Mouse (Mus musculus) gastrocnemius, postnatal 14 days (tissue): ENCODE data around the gene Cldn3. TPM values are rescaled to one million over a fixed set of nuclear protein-coding genes. Genes with fewer than 3 reads are reported as not detected.
"Not testable (repeated sequence)": the region's sequence is repeated elsewhere in the genome, so short reads cannot be mapped to it uniquely, and the experiment has no call there.

Experiments used
- DNase-seq: peaks from one replicate; pipeline ENCODE4 v3.0.0; 2021; ENCODE audit warnings: mixed read lengths
- intact Hi-C: fragments of 180-260 bp; cut with DNase I; formaldehyde crosslinking; loops from one replicate; pipeline ENCODE4 v1.15.1; 2025; ENCODE audit warnings: low total_unique reads
- total RNA-seq, 2 experiments: library from RNA; stranded (reverse); gene quantifications; 2 replicates each; pipeline ENCODE4 v1.2.3; 2021

The Cldn3 gene
- total RNA-seq, 2 experiments from 2014 or later: 0.27 TPM; not detected in 1

DNA sequence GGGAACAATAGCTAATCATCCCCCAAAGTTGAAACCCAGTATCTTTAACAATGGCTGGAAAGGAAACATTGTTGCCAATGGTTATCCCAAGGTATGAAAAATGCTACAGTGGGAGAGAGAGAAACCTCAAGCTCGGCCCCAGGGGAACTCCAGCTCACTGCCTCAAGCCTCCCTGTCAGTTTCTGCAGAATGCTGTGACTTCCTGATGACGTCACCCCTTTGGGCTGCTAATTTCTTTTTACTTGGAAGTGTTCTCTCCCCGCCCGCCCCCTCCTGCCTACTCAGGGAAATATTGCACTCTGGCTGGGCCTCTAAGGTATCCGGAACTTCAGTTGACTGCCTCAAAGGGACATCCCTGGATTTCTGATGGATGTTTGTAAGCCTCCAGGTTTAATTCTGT, 22.5 kb upstream of the Cldn3 start:
- peak; percentile 31 for DNase-seq

GRCm38 (mm10) chr5:134964655-134965054, 21.4 kb upstream of the Cldn3 start:
- intact Hi-C loops: loop anchor here (5.0 kb wide), 2 partner anchors 37 to 57 kb away; partner anchors contain the start of gene Tmem270
- DNase-seq: not testable (repeated sequence)

More for the DNA sequence above, 22.5 kb upstream of the Cldn3 start:
- intact Hi-C loops: loop anchor here (5.0 kb wide), 2 partner anchors 36 to 56 kb away; partner anchors contain the start of gene Tmem270

DNA sequence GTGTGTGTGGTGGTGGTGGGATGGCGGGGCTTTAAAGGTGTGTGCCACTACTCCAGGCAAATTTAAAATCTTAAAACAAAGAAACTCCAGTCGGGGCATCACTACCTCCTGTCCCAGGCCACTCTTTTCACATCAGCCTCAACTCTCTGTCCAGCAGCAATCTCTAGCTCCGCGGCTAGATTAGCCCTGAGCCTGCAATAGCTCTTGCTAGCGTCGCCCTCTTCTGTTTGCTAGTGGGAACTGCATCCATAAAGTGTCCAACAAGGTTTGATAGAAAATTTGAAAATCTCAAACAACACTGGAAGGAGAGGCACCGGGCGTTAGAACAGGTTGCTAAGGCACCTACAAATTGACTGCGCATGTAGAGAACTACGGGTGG, 20.6 kb upstream of the Cldn3 start:
- intact Hi-C loops: no loop called here
- DNase-seq: peak; percentile 68

DNA sequence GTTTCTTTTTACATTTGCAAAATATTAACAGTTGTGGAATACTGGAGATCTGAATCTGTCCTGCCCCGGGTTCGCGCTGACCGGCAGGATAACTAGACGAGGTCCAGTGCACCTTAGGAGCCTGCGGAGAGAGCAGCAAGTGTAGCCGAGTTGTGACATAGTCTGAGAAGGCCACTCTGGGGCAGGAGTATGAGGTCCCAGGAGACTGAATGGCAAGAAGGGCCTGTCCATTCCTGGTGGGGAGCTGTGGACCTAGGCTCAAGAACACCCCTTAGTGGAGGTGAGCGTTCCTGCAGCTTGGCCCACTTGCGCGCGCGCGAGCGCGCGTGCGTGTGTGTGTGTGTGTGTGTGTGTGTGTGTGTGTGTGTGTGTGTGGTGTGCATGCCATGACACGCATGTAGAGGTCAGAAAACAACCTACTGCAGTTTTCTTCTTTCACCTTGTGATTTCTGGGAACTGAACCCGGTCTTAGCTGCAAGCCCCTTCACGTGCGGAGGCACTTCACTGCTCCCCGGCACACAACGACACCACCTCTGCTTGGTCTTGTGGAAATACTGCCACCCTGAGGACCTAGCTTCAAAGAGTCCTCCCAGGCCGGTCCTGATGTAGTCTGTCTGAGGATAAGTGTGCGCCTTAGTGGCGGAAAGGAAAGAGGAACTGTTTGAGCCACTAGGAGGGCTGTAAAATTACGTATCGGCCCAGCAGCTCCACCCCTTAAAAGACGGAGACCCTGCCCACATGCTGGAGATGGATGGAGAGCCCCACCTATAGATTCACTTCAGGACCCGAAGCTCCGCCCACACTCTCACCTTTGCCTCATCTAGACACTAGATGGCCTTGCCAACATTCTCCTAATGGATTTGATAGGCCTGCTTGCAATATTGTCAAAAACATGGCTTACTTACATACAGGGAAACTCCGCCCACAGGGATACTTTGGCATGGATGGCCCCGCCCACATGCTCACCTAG, 19.9 kb upstream of the Cldn3 start:
- peak; percentile 35 for DNase-seq
- intact Hi-C loops: no loop called here

DNA sequence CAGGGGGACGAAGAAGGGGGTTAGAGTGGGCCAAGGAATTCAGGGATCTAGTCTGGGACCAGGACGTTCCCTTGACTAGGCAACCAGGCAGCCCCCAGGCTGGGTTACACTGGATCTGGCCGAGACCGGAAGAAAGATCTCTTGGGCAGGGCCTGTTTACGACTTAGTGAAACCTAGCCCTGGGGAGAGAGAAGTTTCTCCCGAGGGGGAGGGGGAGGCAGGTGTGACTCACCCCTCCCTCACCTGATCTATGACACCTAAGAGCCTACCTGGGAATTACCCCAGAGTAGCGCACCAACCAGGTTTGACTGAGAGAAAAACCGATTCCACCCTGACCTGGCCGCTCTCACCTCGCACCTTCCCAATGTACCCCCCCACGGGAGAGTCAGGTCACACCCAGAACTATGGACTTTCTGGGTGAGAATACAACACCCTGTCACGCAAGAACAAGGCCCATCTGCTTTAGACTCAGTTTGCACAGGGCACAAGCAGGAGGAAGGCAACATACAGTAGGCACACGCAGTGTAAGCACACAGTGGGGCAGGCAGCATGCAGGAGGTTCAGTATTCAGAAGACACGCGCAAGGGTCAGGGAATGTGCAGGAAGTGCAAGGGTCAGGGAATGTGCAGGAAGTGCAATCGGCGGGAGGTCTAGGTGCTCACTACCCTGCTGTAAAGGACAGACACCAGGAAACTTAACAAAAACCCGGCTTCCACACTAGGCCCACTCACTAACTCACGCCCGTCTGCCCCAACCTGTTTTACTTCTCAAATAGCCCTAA, 18.7 kb upstream of the Cldn3 start:
- no peak for DNase-seq
- intact Hi-C loops: no loop called here

DNA sequence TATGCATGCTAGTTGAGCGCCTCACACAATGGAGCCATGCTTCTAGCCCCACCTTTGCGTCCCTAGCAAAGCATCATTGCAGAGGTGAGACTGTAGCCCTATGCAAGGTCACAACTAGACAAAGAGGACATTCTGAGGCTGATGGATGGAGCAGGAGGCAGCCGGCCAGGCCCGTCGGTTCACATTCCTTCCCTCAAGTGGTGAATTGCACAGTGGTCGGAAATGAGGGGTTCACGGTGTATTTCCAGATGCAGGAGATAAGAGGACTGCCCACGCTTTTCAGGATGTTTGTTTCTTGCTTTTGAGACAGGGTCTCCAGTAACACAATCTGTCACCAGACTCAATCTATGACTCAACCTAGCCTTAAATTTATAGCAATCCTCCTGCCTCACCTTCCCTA, 15.3 kb upstream of the Cldn3 start:
- no peak for DNase-seq
- intact Hi-C loops: loop anchor here (10.0 kb wide), 1 partner anchor 256 kb away; no protein-coding TSS in a partner anchor

GRCm38 (mm10) chr5:134973081-134973480, 12.9 kb upstream of the Cldn3 start:
- no peak for DNase-seq
- intact Hi-C loops: loop anchor here (10.0 kb wide), 1 partner anchor 258 kb away; no protein-coding TSS in a partner anchor

DNA sequence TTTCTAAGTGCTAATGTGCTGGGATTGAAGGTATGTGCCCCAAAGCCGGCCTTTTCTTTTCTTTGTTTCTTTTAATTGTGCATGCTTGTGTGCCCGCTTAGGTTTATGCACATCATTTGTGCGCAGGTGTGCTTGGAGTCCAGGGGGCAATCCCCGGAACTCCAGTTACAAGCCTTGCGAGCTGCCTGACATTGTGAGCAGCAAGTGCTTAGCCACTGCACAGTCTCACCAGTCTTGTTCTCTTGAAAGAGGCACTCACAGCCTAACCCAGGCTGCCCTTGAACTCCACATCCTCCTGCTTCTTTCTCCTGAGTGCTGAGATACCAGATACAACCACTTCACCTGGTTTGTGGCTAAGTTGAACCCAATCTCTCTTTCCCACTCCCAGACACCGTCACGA, 12.5 kb upstream of the Cldn3 start:
- DNase-seq: no peak
- intact Hi-C loops: loop anchor here (10.0 kb wide), 1 partner anchor 259 kb away; no protein-coding TSS in a partner anchor

DNA sequence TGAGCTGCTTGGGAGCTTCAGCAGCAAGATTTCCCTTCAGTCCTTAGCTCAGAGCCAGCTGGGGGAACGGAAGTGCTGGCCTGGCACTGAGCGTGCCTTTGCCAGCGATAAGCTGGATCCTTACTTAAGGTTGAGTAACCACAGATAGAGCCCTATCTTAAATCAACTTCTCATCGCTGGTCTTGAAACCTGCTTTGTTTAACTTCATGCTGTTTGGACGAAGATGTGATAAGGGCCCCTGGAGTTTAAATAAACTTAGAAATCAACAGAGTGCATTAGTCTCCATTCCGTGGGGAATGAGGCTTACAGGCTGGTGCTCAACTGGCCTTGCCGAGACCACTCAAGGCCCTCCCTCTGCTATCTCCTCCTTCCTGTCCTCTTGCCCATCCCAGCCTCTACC, 11.7 kb upstream of the Cldn3 start:
- intact Hi-C loops: loop anchor here (10.0 kb wide), 1 partner anchor 259 kb away; no protein-coding TSS in a partner anchor
- DNase-seq: no peak

GRCm38 (mm10) chr5:134974921-134975320, 11.1 kb upstream of the Cldn3 start:
- no peak for DNase-seq
- intact Hi-C loops: loop anchor here (10.0 kb wide), 1 partner anchor 260 kb away; no protein-coding TSS in a partner anchor

DNA sequence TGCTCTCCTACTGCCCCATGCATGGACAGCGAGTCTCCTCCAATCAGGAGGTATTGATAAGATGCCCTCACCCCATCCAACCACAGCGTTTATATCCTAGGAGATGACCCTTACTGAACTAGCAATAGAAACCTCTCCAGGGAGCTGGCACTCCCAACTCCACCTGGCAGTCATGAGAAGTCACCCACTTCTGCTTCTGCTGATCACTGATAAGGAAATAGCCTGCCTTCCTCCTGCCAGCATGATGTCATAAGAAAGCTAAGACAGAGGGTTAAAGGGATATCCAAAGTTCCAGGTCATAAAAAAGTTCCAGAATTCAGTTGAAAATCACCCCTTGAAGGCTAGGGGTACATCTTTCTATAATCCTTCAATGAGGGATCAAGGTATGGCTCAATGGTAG, 9.8 kb upstream of the Cldn3 start:
- intact Hi-C loops: loop anchor here (10.0 kb wide), 1 partner anchor 261 kb away; no protein-coding TSS in a partner anchor
- no peak for DNase-seq

DNA sequence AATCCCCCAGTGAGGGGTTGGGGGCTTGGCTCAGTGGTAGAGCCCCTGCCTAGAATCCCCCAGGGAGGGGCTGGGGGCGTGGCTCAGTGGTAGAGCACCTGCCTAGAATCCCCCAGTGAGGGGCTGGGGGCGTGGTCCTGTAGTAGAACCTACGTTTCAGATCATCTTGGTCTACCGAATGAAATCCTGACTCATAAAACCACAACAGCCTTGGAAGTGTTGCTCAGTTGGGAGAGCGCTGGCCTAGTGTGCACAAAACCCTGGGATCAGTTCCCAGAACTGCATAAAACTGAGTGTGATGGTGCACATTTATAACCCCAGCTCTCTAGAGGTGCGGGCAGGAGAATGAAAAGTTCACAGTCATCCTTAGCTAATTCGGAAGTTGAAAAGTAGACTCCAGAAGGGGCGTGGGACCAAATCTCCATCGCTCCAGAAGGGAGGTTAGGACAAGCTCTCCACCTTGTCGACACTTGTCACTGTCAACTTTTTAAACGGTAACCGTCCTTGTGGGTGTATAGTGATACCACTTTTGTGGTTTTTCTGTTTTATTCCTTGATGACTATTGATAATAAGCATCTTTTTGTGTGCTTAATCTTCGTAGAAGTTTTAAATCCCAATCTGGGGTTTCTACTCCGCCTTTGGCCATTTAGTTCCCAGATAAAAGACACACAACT, 9.3 kb upstream of the Cldn3 start:
- intact Hi-C loops: loop anchor here (10.0 kb wide), 1 partner anchor 262 kb away; no protein-coding TSS in a partner anchor
- DNase-seq: no peak

- no peak for DNase-seq
- intact Hi-C loops: loop anchor here (10.0 kb wide), 1 partner anchor 263 kb away; no protein-coding TSS in a partner anchor
Measured at GRCm38 (mm10) chr5:134977837-134978236, 8.2 kb upstream of the Cldn3 start.

- intact Hi-C loops: no loop called here
- no peak for DNase-seq
Measured at GRCm38 (mm10) chr5:134981149-134981548, 4.9 kb upstream of the Cldn3 start.

GRCm38 (mm10) chr5:134983111-134983510, 2.9 kb upstream of the Cldn3 start:
- intact Hi-C loops: no loop called here
- no peak for DNase-seq

DNA sequence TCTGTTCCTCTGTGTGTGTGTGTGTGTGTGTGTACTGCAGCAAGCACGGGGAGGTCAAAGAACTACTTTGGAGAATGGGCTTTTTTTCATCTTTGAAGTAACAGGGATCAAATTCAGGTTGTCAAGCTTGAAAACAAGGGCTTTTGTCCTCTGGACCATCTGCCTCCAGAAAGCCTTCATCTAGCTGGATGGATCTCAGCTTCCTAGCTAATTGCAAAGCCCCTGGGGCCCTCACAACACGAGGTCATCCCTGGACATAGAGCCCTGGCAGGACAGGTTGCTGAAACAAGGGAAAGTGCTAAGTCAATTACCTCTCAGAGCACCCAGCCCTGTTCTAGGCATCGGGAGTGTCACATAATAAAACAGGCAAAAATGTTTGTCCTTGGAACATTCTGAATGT, 2.2 kb upstream of the Cldn3 start:
- intact Hi-C loops: no loop called here
- no peak for DNase-seq

DNA sequence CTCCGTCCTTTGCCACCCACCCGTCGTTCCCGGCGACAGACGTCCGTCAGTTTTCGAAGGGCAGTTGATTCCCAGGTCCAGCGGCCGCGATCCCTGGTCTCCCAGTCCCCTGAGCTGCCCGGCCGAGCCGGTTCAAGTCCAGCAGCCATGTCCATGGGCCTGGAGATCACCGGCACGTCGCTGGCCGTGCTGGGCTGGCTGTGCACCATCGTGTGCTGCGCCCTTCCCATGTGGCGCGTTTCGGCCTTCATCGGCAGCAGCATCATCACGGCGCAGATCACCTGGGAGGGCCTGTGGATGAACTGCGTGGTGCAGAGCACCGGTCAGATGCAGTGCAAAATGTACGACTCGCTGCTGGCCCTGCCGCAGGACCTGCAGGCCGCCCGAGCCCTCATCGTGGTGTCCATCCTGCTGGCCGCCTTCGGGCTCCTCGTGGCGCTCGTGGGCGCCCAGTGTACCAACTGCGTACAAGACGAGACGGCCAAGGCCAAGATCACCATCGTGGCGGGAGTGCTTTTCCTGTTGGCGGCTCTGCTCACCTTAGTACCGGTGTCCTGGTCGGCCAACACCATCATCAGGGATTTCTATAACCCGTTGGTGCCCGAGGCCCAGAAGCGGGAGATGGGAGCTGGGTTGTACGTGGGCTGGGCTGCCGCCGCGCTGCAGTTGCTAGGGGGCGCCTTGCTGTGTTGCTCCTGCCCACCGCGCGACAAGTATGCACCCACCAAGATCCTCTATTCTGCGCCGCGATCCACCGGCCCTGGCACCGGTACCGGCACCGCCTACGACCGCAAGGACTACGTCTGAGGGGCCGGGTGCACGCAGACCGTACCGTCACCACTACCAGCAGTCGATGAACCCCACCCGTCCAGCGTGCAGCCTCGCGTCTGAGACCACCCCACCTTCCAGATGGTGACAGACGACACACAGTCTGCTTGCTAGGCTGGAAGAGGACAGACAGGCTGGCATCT, 569 bp downstream of the Cldn3 start:
- intact Hi-C loops: no loop called here
- no peak for DNase-seq

DNA sequence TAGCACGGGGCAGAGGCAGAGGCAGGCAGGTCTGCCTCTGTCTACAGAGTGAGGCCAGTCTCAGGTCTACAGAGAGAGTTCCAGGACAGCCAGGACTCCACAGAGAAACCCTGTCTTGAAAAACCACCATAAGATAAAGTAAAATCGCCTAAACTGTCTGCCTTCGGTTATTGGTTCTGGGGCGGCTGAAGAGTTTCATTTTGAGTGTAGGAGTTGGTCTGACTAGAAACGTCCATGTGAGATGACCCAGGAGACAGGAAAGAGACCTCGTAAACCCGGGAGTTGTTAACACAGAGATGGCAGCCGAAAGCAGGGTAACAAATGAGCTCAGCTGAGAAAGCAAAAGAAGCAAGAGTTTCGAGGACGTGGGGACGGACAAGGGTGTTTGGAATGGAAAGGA, 3.2 kb downstream of the Cldn3 start:
- DNase-seq: no peak

More for the DNA sequence above, 3.2 kb downstream of the Cldn3 start:
- intact Hi-C loops: no loop called here
